Mouse (Mus musculus) embryonic facial prominence, embryonic 11.5 days (tissue): Measurements from ENCODE around the gene Ppp2r2c. TPM values are rescaled to one million over a fixed set of nuclear protein-coding genes. Genes with fewer than 3 reads are reported as not detected.

ENCODE experiments used
- ATAC-seq: fragments of 200-750 bp; cut with Nextera tagmentation; replicated peaks from 2 replicates; pipeline ENCODE4 v1.8.0; 2017; ENCODE audit warnings: low read depth; ENCODE audit not compliant: insufficient number of reproducible peaks, low FRiP score, low TSS enrichment
- DNase-seq: peaks from one replicate; pipeline ENCODE4 v3.0.0-alpha.2; 2015; ENCODE audit warnings: low spot score
- H3K27ac ChIP-seq: fragments of 300-500 bp; sonication (generic); replicated peaks from 2 replicates; pipeline ENCODE4 v1.5.1; 2014; ENCODE audit warnings: mild to moderate bottlenecking, low read depth, low read length, control low read depth
- H3K27me3 ChIP-seq: fragments of 300-500 bp; sonication (generic); 2 replicates; pipeline ENCODE4 v1.6.1; 2014; ENCODE audit warnings: mild to moderate bottlenecking, low read length, moderate library complexity, mixed read lengths; ENCODE audit not compliant: control insufficient read depth, insufficient read depth
- H3K36me3 ChIP-seq: fragments of 300-500 bp; sonication (generic); replicated peaks from 2 replicates; pipeline ENCODE4 v1.6.1; 2014; ENCODE audit warnings: low read depth, mild to moderate bottlenecking, low read length, moderate library complexity, mixed read lengths; ENCODE audit not compliant: control insufficient read depth, insufficient read depth
- H3K4me1 ChIP-seq: fragments of 300-500 bp; sonication (generic); 2 replicates; pipeline ENCODE4 v1.6.1; 2014; ENCODE audit warnings: low read length, mixed read lengths; ENCODE audit not compliant: control insufficient read depth, insufficient read depth
- H3K4me2 ChIP-seq: fragments of 300-500 bp; sonication (generic); 2 replicates; pipeline ENCODE4 v1.6.1; 2014; ENCODE audit warnings: low read depth, mild to moderate bottlenecking, control low read depth, low read length, moderate library complexity
- H3K4me3 ChIP-seq: fragments of 300-500 bp; sonication (generic); 2 replicates; pipeline ENCODE4 v1.5.1; 2014; ENCODE audit warnings: low read depth, low read length, control low read depth
- H3K9ac ChIP-seq: fragments of 300-500 bp; sonication (generic); replicated peaks from 2 replicates; pipeline ENCODE4 v1.6.1; 2014; ENCODE audit warnings: mild to moderate bottlenecking, control low read depth, low read length
- H3K9me3 ChIP-seq: fragments of 300-500 bp; sonication (generic); replicated peaks from 2 replicates; pipeline ENCODE4 v1.6.1; 2016; ENCODE audit warnings: mild to moderate bottlenecking, low read length, inconsistent platforms, mixed read lengths; ENCODE audit not compliant: control insufficient read depth
- WGBS: fragments of 180-500 bp; shearing (Covaris S2); extraction: QIAGEN DNeasy Blood & Tissue Kit; methylation state at CpG from one replicate; pipeline ENCODE4 v1.1.7; 2014; 5-methylcytosine and 5-hydroxymethylcytosine counted together
- polyA plus RNA-seq: library from polyadenylated mRNA; unstranded; fragments of >200 nt; fragmentation: Nextera tagmentation; extraction: Ambion mirVana; gene quantifications from 2 replicates; pipeline ENCODE4 v1.2.1, GENCODE M21; 2014

The Ppp2r2c gene
- polyA plus RNA-seq, 1 experiment from 2014 or later = 1.2 TPM

- no peak overlapping the region for H3K4me3 ChIP-seq
- no peak overlapping the region for H3K4me2 ChIP-seq
- no peaks in the 10 kb centered on the region for H3K36me3 ChIP-seq
- H3K9me3 ChIP-seq = no peaks in the 10 kb centered on the region
- H3K9ac ChIP-seq = no peak overlapping the region
- DNase-seq = no peak
- ATAC-seq = no peak
- H3K27me3 ChIP-seq = no peaks in the 10 kb centered on the region
- whole genome bisulfite sequencing = 87% methylated on average over 7 of the region's 7 CpGs
- no peaks in the 10 kb centered on the region for H3K4me1 ChIP-seq
- H3K27ac ChIP-seq = no peak overlapping the region
Measured at GRCm38 (mm10) chr5:36856529-36856928, 11.8 kb upstream of the Ppp2r2c start.

- Histone ChIP-seq H3K4me1 (no peaks in the 10 kb centered on the region), H3K27me3 (no peaks in the 10 kb centered on the region), H3K9me3 (no peaks in the 10 kb centered on the region), H3K36me3 (no peaks in the 10 kb centered on the region), H3K9ac (no peak overlapping the region), H3K27ac (no peak overlapping the region), H3K4me2 (no peak overlapping the region), H3K4me3 (no peak overlapping the region)
- ATAC-seq (no peak), DNase-seq (no peak)
- WGBS = 81% methylated on average over 5 of the region's 5 CpGs
Measured at GRCm38 (mm10) chr5:36857546-36857945, 10.8 kb upstream of the Ppp2r2c start.

- Histone ChIP-seq H3K9me3 (no peaks in the 10 kb centered on the region), H3K27me3 (peaks cover 5% of the 10 kb centered on the region), H3K4me2 (no peak overlapping the region), H3K27ac (no peak overlapping the region), H3K4me1 (no peaks in the 10 kb centered on the region), H3K4me3 (no peak overlapping the region), H3K9ac (no peak overlapping the region), H3K36me3 (no peaks in the 10 kb centered on the region)
- no peak for DNase-seq
- WGBS = 98% methylated on average over 2 of the region's 2 CpGs
- no peak for ATAC-seq
Measured at GRCm38 (mm10) chr5:36861084-36861483, 7.2 kb upstream of the Ppp2r2c start.

- Histone ChIP-seq H3K4me1 (no peaks in the 10 kb centered on the region), H3K36me3 (no peaks in the 10 kb centered on the region), H3K27me3 (peaks cover 57% of the 10 kb centered on the region), H3K9me3 (no peaks in the 10 kb centered on the region), H3K4me3 (no peak overlapping the region), H3K4me2 (no peak overlapping the region), H3K9ac (no peak overlapping the region), H3K27ac (no peak overlapping the region)
- ATAC-seq (no peak), DNase-seq (no peak)
- 64% methylated on average over 7 of the region's 7 CpGs for WGBS
Measured at GRCm38 (mm10) chr5:36866701-36867250, 1.5 kb upstream of the Ppp2r2c start.

- H3K9me3 ChIP-seq = no peaks in the 10 kb centered on the region
- no peak overlapping the region for H3K4me2 ChIP-seq
- peaks cover 57% of the 10 kb centered on the region for H3K27me3 ChIP-seq
- H3K36me3 ChIP-seq = no peaks in the 10 kb centered on the region
- no peak overlapping the region for H3K4me3 ChIP-seq
- H3K27ac ChIP-seq = no peak overlapping the region
- DNase-seq (no peak), ATAC-seq (no peak)
- no peaks in the 10 kb centered on the region for H3K4me1 ChIP-seq
- WGBS = 7% methylated on average over 6 of the region's 6 CpGs
- no peak overlapping the region for H3K9ac ChIP-seq
Measured at GRCm38 (mm10) chr5:36867561-36867960, 752 bp upstream of the Ppp2r2c start.

- DNase-seq (no peak), ATAC-seq (no peak)
- Histone ChIP-seq H3K4me2 (peak overlapping the region; percentile 92), H3K9me3 (no peaks in the 10 kb centered on the region), H3K4me1 (no peaks in the 10 kb centered on the region), H3K27ac (no peak overlapping the region), H3K27me3 (peaks cover 59% of the 10 kb centered on the region), H3K9ac (no peak overlapping the region), H3K4me3 (peak overlapping the region; percentile 38), H3K36me3 (no peaks in the 10 kb centered on the region)
- 3% methylated on average over 7 of the region's 7 CpGs for WGBS
Measured at GRCm38 (mm10) chr5:36869186-36869577, 869 bp downstream of the Ppp2r2c start.

- ATAC-seq (no peak), DNase-seq (peak; percentile 26)
- Histone ChIP-seq H3K4me1 (no peaks in the 10 kb centered on the region), H3K9me3 (no peaks in the 10 kb centered on the region), H3K4me3 (peak overlapping the region; percentile 30), H3K36me3 (no peaks in the 10 kb centered on the region), H3K27me3 (peaks cover 59% of the 10 kb centered on the region), H3K27ac (no peak overlapping the region), H3K4me2 (peak overlapping the region; percentile 92), H3K9ac (no peak overlapping the region; the same call in 1 of the 2 replicates)
- 1% methylated on average over 44 of the region's 56 CpGs for WGBS
Measured at GRCm38 (mm10) chr5:36869578-36870236, 1.4 kb downstream of the Ppp2r2c start.

GRCm38 (mm10) chr5:36870916-36871315 is 2.6 kb downstream of the Ppp2r2c start:
- Histone ChIP-seq H3K27me3 (peaks cover 56% of the 10 kb centered on the region), H3K4me3 (no peak overlapping the region), H3K27ac (no peak overlapping the region), H3K4me1 (no peaks in the 10 kb centered on the region), H3K4me2 (no peak overlapping the region), H3K9me3 (no peaks in the 10 kb centered on the region), H3K36me3 (no peaks in the 10 kb centered on the region), H3K9ac (no peak overlapping the region)
- DNase-seq (no peak), ATAC-seq (no peak)
- WGBS = 82% methylated on average over 6 of the region's 6 CpGs
